Mouse (Mus musculus) stomach, postnatal 0 days (tissue): Measurements from ENCODE around the gene Cela1. TPM values are rescaled to one million over a fixed set of nuclear protein-coding genes. Genes with fewer than 3 reads are reported as not detected.
A peak's percentile ranks its signal among the peaks of the same experiment; 100 is the strongest.

Experiments
- ATAC-seq: fragments of 200-750 bp; cut with Nextera tagmentation; 2 replicates; pipeline ENCODE4 v1.8.0; 2017; ENCODE audit not compliant: low FRiP score, low TSS enrichment
- DNase-seq: peaks from one replicate; pipeline ENCODE4 v3.0.0-alpha.2; 2016; ENCODE audit warnings: low spot score
- H3K27ac ChIP-seq: fragments of 300-500 bp; sonication (generic); replicated peaks from 2 replicates; pipeline ENCODE4 v1.5.1; 2014; ENCODE audit warnings: mild to moderate bottlenecking, control low read depth
- H3K27me3 ChIP-seq: fragments of 300-500 bp; sonication (generic); 2 replicates; pipeline ENCODE4 v1.6.1; 2014; ENCODE audit warnings: low read length; ENCODE audit not compliant: control insufficient read depth, insufficient read depth
- H3K36me3 ChIP-seq: fragments of 300-500 bp; sonication (generic); 2 replicates; pipeline ENCODE4 v1.6.1; 2014; ENCODE audit warnings: low read length, mixed read lengths; ENCODE audit not compliant: control insufficient read depth, insufficient read depth
- H3K4me1 ChIP-seq: fragments of 300-500 bp; sonication (generic); replicated peaks from 2 replicates; pipeline ENCODE4 v1.6.1; 2014; ENCODE audit warnings: antibody characterized with exemption; ENCODE audit not compliant: control insufficient read depth, insufficient read depth
- H3K4me2 ChIP-seq: fragments of 300-500 bp; sonication (generic); replicated peaks from 2 replicates; pipeline ENCODE4 v1.6.1; 2014; ENCODE audit warnings: low read depth, mild to moderate bottlenecking, control low read depth, moderate library complexity
- H3K4me3 ChIP-seq: fragments of 300-500 bp; sonication (generic); 2 replicates; pipeline ENCODE4 v1.5.1; 2014; ENCODE audit warnings: low read depth, low read length, control low read depth
- H3K9ac ChIP-seq: fragments of 300-500 bp; sonication (generic); 2 replicates; pipeline ENCODE4 v1.6.1; 2014; ENCODE audit warnings: mild to moderate bottlenecking, low read length, control low read depth, mixed read lengths
- H3K9me3 ChIP-seq: fragments of 300-500 bp; sonication (generic); 2 replicates; pipeline ENCODE4 v1.6.1; 2016; ENCODE audit warnings: low read length; ENCODE audit not compliant: control insufficient read depth
- CTCF ChIP-seq: IDR thresholded peaks from 2 replicates; pipeline ENCODE4 v1.5.1; 2016; ENCODE audit warnings: antibody characterized with exemption, low read depth, mild to moderate bottlenecking, moderate library complexity
- EP300 ChIP-seq: optimal IDR thresholded peaks from 2 replicates; pipeline ENCODE3; 2016; ENCODE audit warnings: antibody characterized with exemption
- WGBS: fragments of 180-500 bp; shearing (Covaris S2); extraction: QIAGEN DNeasy Blood & Tissue Kit; methylation state at CpG from one replicate; pipeline ENCODE4 v1.1.7; 2014; 5-methylcytosine and 5-hydroxymethylcytosine counted together
- polyA plus RNA-seq: library from polyadenylated mRNA; unstranded; fragments of >200 nt; fragmentation: Nextera tagmentation; extraction: Ambion mirVana; gene quantifications from 2 replicates; pipeline ENCODE4 v1.2.1, GENCODE M21; 2015

Cela1 gene
- polyA plus RNA-seq, 1 experiment from 2014 or later = 24.1 TPM

GRCm38 (mm10) chr15:100684450-100684849, 3.3 kb downstream of the Cela1 start:
- Histone ChIP-seq H3K4me3 (no peak overlapping the region), H3K36me3 (no peaks in the 10 kb centered on the region), H3K9ac (no peak overlapping the region), H3K9me3 (no peaks in the 10 kb centered on the region), H3K27me3 (no peaks in the 10 kb centered on the region), H3K27ac (no peak overlapping the region), H3K4me1 (no peaks in the 10 kb centered on the region; the same call in 1 of the 2 replicates), H3K4me2 (no peak overlapping the region)
- ATAC-seq (peak; percentile 27; the same call in 1 of the 2 replicates), DNase-seq (no peak)
- TF ChIP-seq CTCF (no peak), EP300 (no peak)
- WGBS = 49% methylated on average over 10 of the region's 10 CpGs

- H3K4me3 ChIP-seq = no peak overlapping the region
- TF ChIP-seq EP300 (no peak), CTCF (peak; percentile 95)
- WGBS = 46% methylated on average over 2 of the region's 2 CpGs
- H3K27ac ChIP-seq = no peak overlapping the region
- H3K27me3 ChIP-seq = no peaks in the 10 kb centered on the region
- H3K9me3 ChIP-seq = no peaks in the 10 kb centered on the region
- H3K4me2 ChIP-seq = no peak overlapping the region
- peak; percentile 9; the same call in 1 of the 2 replicates for ATAC-seq
- H3K9ac ChIP-seq = no peak overlapping the region
- DNase-seq = peak; percentile 89
- H3K4me1 ChIP-seq = no peaks in the 10 kb centered on the region; the same call in 1 of the 2 replicates
- H3K36me3 ChIP-seq = no peaks in the 10 kb centered on the region
Measured at GRCm38 (mm10) chr15:100683041-100683440, 4.7 kb downstream of the Cela1 start.

- Histone ChIP-seq H3K4me1 (no peaks in the 10 kb centered on the region), H3K27me3 (no peaks in the 10 kb centered on the region), H3K27ac (no peak overlapping the region), H3K4me3 (no peak overlapping the region), H3K36me3 (no peaks in the 10 kb centered on the region), H3K9ac (no peak overlapping the region), H3K9me3 (no peaks in the 10 kb centered on the region), H3K4me2 (no peak overlapping the region)
- WGBS = 47% methylated on average over 7 of the region's 7 CpGs
- TF ChIP-seq CTCF (no peak), EP300 (no peak)
- no peak for ATAC-seq
- DNase-seq = no peak
Measured at GRCm38 (mm10) chr15:100681770-100682169, 6.0 kb downstream of the Cela1 start.

DNA sequence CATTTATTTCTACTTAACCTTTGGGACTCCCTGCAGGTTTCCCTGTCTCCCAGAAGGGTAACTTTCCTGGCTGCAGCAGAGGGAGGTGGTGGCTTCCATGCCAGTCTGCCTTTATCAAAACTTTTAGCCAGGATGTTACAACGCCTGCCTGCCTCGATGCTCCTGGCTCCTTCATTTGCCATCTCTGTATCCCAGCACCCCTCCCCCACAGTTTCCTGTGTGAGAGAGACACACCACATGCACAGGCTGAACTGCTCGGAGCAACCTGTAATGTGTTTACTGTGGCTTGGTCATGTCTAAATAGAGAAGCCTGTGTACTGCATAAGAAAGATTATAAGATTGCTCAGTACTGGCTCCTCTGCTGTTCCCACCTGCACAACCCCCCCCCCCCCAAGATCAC, 7.3 kb downstream of the Cela1 start:
- H3K4me3 ChIP-seq = no peak overlapping the region
- H3K9ac ChIP-seq = no peak overlapping the region
- H3K27me3 ChIP-seq = no peaks in the 10 kb centered on the region
- H3K4me1 ChIP-seq = no peaks in the 10 kb centered on the region
- H3K9me3 ChIP-seq = no peaks in the 10 kb centered on the region
- H3K36me3 ChIP-seq = no peaks in the 10 kb centered on the region
- DNase-seq (no peak), ATAC-seq (no peak)
- H3K4me2 ChIP-seq = no peak overlapping the region
- TF ChIP-seq EP300 = no peak
- no peak for TF ChIP-seq CTCF
- no peak overlapping the region for H3K27ac ChIP-seq
- 43% methylated on average over 3 of the region's 3 CpGs for WGBS

DNA sequence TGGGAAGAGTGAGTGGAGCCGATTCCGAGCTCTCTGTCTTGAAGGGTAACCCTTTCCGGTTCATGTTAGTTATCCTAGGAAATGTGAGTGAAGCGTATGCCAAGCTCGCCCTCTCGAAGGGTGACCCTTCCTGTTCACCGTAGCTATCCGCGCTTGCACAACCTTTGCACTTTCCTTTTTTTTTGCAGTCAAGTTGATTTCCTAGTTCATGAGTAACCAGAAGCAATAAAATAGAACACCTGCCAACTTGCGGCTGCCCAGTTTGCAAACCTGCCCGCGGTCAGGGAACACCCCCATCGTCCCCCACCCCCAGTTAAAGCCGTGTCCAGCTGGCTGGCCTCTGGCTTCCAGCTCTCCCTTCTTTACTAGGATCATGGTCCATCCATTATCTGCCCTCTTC, 8.7 kb downstream of the Cela1 start:
- Histone ChIP-seq H3K9ac (no peak overlapping the region), H3K36me3 (no peaks in the 10 kb centered on the region), H3K4me3 (no peak overlapping the region), H3K9me3 (no peaks in the 10 kb centered on the region), H3K4me2 (no peak overlapping the region), H3K27ac (0 out of 2 replicates have a peak overlapping the region, but pooled peaks have one; percentile 2), H3K27me3 (no peaks in the 10 kb centered on the region), H3K4me1 (no peaks in the 10 kb centered on the region)
- DNase-seq (peak; percentile 55), ATAC-seq (no peak)
- no peak for TF ChIP-seq EP300
- TF ChIP-seq CTCF = no peak
- WGBS = 55% methylated on average over 14 of the region's 14 CpGs

- ATAC-seq = no peak
- TF ChIP-seq CTCF (no peak), EP300 (no peak)
Measured at GRCm38 (mm10) chr15:100678581-100678980, 9.1 kb downstream of the Cela1 start.

More at GRCm38 (mm10) chr15:100678581-100678980, 9.1 kb downstream of the Cela1 start:
- Histone ChIP-seq H3K4me2 (no peak overlapping the region), H3K9ac (no peak overlapping the region), H3K27ac (no peak overlapping the region), H3K4me3 (no peak overlapping the region), H3K9me3 (no peaks in the 10 kb centered on the region), H3K27me3 (no peaks in the 10 kb centered on the region), H3K36me3 (no peaks in the 10 kb centered on the region), H3K4me1 (no peaks in the 10 kb centered on the region)
- DNase-seq = peak; percentile 14
- WGBS = 77% methylated on average over 12 of the region's 12 CpGs
